Mouse (Mus musculus) bone marrow, adult 2 months (tissue): ENCODE results near the gene Cnn2.

Experiments
- CTCF ChIP-seq: fragments of 200-500 bp; IDR thresholded peaks from 2 replicates; pipeline ENCODE4 v1.5.1; 2011; ENCODE audit warnings: low read length, control low read depth; ENCODE audit not compliant: control insufficient read depth, insufficient read depth
- POLR2A ChIP-seq: fragments of 200-500 bp; IDR thresholded peaks from 2 replicates; pipeline ENCODE4 v1.6.1; 2011; ENCODE audit warnings: low read depth, mild to moderate bottlenecking, control low read depth, low read length, borderline replicate concordance; ENCODE audit not compliant: control insufficient read depth

GRCm38 (mm10) chr10:80003374-80004232, 15.2 kb downstream of the Cnn2 start:
- TF ChIP-seq POLR2A = no peak
- TF ChIP-seq CTCF = no peak
